Mouse (Mus musculus): ENCODE data around the gene Rasip1.
A peak's percentile ranks its signal among the peaks of the same experiment; 100 is the strongest.

The Rasip1 gene

GRCm38 (mm10) chr7:45625481-45625880 lies 1.8 kb upstream of the Rasip1 start:
- DNase-seq = no peak

DNA sequence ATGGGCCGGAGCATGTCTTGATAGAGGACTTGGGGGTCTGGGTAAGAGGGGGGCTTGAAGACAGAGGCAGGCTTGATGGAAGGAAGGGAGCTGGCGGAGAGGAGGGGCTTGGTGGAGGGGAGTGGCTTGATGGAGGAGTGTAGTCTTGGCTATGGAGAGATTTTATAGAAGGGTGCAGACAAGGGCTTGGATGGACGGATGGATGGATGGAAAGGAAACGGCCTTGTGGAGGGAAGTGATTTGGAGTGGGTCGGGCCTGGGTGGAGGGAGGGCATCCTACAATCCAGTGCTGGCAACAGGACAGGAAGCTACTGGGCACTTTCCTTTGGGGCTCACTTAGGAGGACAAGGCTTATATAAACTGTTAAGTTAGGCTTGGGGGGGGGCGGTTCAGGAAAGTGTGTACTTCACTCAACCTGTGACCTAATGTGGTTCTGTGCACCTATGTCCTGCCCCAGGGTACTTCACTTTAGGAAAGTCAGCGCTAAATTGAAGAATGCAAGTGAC lies 664 bp upstream of the Rasip1 start:
- DNase-seq = no peak

DNA sequence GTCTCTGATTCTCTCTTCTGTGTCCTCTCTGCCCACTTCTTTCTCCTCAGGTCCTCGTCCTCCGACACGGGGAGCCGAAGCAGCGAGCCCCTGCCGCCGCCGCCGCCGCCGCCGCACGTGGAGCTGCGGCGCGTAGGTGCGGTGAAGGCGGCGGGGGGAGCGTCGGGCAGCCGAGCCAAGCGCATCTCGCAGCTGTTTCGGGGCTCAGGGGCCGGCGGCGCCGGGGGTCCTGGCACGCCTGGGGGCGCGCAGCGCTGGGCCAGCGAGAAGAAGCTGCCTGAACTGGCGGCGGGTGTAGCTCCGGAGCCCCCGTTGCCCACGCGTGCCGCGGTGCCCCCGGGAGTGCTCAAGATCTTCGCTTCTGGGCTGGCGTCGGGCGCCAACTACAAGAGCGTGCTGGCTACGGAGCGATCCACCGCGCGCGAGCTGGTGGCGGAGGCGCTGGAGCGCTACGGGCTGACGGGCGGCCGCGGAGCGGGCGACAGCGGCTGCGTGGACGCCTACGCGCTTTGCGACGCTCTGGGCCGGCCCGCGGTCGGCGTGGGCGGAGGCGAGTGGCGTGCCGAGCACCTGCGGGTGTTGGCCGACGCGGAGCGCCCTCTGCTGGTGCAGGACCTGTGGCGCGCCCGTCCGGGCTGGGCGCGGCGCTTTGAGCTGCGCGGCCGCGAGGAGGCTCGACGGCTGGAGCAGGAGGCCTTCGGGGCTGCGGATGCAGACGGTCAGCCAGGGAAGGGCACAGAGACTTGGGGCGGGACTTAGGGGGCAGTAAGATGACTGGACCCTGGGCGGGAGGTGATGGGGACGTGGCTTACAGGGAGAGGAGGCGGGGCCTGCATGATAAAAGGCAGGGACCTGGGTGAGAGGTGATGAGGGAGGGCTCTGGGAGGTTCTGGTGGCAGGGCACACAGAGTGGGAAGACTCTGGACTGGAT lies 1.3 kb downstream of the Rasip1 start:
- DNase-seq = peak; percentile 86

- DNase-seq = no peak
These were observed 3.0 kb downstream of the Rasip1 start for GRCm38 (mm10) chr7:45630064-45630907.

DNA sequence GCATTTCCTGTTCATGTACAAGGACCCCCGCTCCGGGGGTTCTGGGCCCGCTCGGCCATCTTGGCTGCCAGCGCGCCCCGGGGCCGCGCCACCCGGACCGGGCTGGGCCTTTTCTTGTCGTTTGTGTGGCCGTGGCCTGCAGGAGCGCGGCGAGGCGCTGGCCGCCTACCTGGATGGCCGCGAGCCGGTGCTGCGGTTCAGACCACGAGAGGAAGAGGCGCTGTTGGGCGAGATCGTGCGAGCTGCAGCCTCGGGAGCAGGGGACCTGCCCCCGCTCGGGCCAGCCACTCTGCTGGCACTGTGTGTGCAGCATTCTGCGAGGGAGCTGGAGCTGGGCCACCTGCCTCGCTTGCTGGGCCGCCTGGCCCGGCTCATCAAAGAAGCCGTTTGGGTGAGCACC lies 5.2 kb downstream of the Rasip1 start:
- peak; percentile 32 for DNase-seq

DNA sequence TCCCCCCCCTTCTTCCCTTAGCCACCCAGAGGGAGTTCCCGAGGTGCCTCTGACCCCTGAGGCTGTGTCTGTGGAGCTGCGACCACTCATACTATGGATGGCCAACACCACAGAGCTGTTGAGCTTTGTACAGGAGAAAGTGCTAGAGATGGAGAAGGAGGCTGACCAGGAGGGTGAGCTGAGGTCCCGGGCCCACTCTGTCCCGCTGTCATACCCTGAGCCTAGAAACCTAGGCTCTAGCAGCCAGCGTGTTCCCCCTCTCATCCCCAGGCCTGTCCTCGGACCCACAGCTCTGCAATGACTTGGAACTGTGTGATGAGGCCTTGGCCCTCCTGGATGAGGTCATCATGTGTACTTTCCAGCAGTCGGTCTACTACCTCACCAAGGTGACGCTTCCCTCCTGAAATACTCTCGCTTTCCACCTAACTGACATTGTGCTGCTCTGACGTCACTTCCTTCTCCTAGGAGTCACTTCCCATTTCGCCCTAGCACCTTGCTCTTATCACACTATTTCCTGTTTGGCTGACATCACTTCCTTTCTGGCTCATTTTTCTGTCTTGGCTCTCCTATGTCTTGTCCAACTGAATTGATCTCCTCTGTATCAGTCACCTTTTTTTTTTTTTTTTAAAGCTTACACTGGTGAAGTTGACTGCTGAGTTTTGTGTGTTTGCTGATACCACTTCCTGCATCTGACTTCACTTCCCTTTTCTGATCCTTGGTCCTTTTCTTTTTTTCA lies 7.8 kb downstream of the Rasip1 start:
- DNase-seq = no peak

GRCm38 (mm10) chr7:45635711-45636688 lies 8.7 kb downstream of the Rasip1 start:
- DNase-seq = no peak

DNA sequence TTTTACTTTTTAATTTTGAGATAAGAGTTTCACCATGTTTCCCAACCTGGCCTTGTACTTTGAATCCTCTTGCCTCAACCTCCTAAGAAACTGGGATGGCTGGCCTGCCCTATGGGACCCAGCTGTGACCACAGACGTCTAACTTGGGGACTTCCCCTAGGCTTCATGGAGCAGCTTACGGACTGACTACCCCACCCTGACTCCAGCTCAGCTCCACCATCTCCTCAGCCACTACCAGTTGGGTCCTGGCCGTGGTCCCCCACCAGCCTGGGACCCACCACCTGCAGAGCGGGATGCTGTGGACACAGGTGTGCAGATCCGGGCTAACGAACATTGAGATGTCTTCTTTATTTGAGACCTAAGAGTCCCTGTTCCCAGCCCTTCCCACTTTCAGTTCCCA lies 10.4 kb downstream of the Rasip1 start:
- DNase-seq = no peak

DNA sequence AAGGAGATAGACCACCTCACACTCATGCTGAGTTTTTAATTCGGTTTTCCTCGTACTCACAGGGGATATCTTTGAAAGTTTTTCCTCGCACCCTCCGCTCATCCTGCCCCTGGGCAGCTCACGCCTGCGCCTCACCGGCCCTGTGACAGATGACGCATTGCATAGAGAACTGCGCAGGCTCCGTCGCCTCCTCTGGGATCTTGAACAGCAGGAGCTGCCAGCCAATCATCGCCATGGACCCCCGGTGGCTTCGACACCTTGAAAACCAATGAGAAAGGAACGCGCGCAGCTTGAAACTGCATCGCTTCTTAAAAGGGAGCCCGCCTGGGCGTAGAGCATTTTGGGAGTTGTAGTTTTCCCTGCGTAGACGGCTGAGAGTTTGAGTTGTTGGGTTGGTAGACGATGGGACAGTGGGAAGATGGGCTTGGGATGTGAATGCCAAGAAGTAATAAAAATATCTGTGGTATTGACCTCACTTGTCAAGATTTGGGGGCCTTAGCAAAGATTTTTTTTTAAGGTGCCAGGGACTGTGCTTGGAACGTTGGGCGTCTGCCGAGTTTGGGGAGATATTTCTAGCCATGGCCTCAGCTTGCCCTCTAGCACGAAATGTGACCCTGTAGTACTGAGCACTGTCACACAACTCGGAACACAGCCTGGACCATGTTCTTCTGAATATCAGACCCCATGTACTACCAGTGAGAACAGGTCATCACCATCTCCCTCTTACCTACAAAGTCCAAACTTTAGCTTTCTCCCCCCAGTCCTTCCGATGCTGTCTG lies 11.5 kb downstream of the Rasip1 start:
- peak; percentile 82 for DNase-seq

- peak; percentile 16 for DNase-seq
These were observed 12.3 kb downstream of the Rasip1 start, which contains the start of gene Mamstr for GRCm38 (mm10) chr7:45639561-45640027. Gene Mamstr (plus strand): TSS chr7:45639977.

GRCm38 (mm10) chr7:45640191-45640957 lies 13.1 kb downstream of the Rasip1 start:
- DNase-seq = no peak

DNA sequence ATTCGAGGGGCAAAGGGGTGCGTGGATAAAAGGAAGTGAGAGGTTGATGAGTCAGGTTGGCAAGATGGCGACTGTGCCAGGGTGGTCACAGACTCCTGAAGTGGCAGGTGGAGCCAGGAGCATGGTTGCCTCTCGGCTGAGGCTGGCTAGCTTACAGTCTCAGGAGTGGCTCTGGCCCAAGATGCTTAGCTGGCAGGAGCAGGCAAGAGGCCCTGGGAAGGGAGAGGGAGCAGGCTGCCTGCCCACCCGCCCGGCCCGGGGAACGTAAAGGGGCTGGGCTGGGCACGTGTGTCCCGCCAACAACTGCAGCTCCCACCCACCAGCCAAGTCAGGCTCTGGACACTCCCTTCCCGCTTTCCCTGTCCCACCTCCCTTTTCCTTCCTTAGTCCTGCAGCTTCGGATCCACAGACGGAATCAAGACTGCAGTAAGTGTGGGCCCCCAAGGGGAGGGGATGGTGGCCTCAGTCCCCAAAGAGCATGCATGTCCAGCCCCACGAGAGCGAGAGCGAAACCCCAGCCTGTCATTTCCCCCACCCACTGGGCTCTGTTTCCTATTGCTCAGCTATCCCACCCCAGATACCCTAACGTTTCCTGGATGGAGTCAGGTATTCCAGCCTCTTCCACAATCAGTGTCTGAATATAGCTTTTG lies 14.2 kb downstream of the Rasip1 start:
- DNase-seq = peak; percentile 24

GRCm38 (mm10) chr7:45642083-45642482 lies 14.8 kb downstream of the Rasip1 start:
- no peak for DNase-seq

GRCm38 (mm10) chr7:45642503-45643255 lies 15.4 kb downstream of the Rasip1 start:
- no peak for DNase-seq

DNA sequence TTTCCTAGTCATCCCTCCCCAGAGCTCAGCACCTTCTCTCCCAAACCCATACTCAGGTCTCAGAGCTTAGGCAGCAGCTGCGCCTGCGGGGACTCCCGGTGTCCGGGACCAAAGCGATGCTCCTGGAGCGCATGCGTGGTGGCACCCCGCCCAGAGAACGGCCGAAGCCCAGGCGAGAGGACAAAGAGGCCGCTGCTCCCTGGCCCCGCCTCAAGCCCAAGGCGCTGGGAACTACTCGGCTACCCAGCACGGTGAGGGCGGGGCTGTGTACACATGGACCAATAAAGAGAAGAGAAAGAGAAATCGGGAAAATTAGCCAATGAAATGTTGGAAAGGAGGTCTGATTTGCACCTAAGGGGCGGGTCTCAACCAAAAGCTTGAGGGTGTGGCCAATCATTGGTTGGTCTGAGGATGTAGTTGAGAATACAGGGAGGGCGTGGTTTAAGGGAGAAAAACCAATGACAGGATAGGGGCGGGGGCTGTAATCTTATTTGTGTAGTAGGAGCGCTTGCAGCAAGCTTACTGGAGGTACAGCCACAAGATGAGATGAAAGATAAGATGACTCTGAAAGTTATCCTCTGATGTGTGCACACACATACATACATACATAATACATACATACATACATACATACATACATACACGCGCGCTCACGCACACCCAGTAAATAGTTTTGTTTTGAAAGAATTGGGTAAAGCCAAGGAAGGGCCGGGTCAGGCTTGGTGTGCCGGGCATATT lies 16.3 kb downstream of the Rasip1 start:
- DNase-seq = peak; percentile 89

- DNase-seq = peak; percentile 18
These were observed 16.9 kb downstream of the Rasip1 start for GRCm38 (mm10) chr7:45644183-45644582.

DNA sequence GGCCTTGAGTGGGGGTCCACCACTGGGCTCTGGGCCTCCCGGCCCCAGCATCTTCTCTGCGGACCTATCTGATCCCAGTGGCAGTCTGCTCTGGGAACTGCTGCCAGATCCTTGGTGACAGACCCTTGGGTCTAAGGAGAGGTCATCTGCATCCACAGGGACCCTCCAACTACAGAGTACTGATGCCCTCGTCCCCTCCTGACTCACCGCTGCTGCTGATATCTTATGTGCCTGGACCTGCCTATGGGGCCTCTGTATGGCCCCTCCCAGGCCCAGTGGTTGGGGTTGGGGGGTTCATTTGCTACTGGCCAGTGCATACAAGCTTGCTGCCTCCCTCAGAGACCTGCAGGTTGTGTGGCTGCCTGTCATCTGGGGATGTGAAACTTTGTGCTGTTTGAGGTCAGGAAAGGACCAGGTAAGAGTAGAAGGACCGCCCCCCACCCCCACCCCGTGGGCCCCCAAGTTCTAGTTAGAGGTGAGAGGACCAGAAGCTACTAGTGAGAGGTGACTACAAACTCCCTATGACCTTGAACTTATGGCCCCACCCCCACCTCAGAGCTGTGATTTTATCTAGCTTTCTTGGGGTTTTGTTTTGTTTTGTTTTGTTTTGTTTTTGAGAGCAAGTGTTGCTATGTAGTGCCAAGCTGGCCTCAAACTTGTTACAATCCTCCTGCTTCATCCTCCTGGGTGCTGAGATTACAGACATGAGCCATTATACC lies 17.7 kb downstream of the Rasip1 start:
- DNase-seq = no peak

Data from liver (tissue).